Mouse (Mus musculus) testis, adult 2 months (tissue): ENCODE data around the gene Aar2.

Experiments
- CTCF ChIP-seq: fragments of 200-500 bp; IDR thresholded peaks from 2 replicates; pipeline ENCODE4 v1.5.1; 2012; ENCODE audit warnings: low read depth, mild to moderate bottlenecking, inconsistent platforms, low read length, moderate library complexity; ENCODE audit not compliant: control insufficient read depth, insufficient read depth, insufficient replicate concordance
- POLR2A ChIP-seq: fragments of 200-500 bp; IDR thresholded peaks from 2 replicates; pipeline ENCODE4 v1.6.1; 2012; ENCODE audit warnings: low read depth, mild to moderate bottlenecking, inconsistent platforms, low read length, moderate library complexity; ENCODE audit not compliant: control insufficient read depth

- no peak for TF ChIP-seq POLR2A
- TF ChIP-seq CTCF, result no peak
These were observed 14.2 kb upstream of the Aar2 start for GRCm38 (mm10) chr2:156533160-156533559.
